Mouse (Mus musculus) midbrain, embryonic 14.5 days (tissue): ENCODE measurements around the gene Angptl2. TPM values are rescaled to one million over a fixed set of nuclear protein-coding genes. Genes with fewer than 3 reads are reported as not detected.

Source experiments
- polyA plus RNA-seq: library from polyadenylated mRNA; unstranded; fragments of >200 nt; fragmentation: Nextera tagmentation; extraction: Ambion mirVana; gene quantifications from 2 replicates; pipeline ENCODE4 v1.2.1, GENCODE M21; 2014

Gene Angptl2
- polyA plus RNA-seq, 1 experiment from 2014 or later: 10.1 TPM

Other genes starting within 250 kb of the Angptl2 start
- gene Slc2a8, start 234.0 kb upstream of the Angptl2 start, polyA plus RNA-seq: 16.0 and 18.2 TPM in 2 replicates
- gene Garnl3, start 84.4 kb upstream of the Angptl2 start, polyA plus RNA-seq: 44.4 and 51.1 TPM in 2 replicates
- gene Ralgps1, start 155.4 kb downstream of the Angptl2 start, polyA plus RNA-seq: 41.1 and 58.8 TPM in 2 replicates
- 5.6 and 9.2 TPM in 2 replicates for gene Zbtb34, start 215.3 kb downstream of the Angptl2 start, polyA plus RNA-seq